Mouse (Mus musculus) bone marrow macrophage, adult 2 months (primary cell): Measurements from ENCODE around the gene Rbbp5. TPM values are rescaled to one million over a fixed set of nuclear protein-coding genes. Genes with fewer than 3 reads are reported as not detected.
A peak's percentile ranks its signal among the peaks of the same experiment; 100 is the strongest.
"Not testable (repeated sequence)": the region's sequence is repeated elsewhere in the genome, so short reads cannot be mapped to it uniquely, and the experiment has no call there.

ENCODE experiments used
- H3K27ac ChIP-seq: 2 replicates; pipeline ENCODE4 v1.5.1; 2012; ENCODE audit warnings: low read depth, low read length; ENCODE audit not compliant: insufficient read depth
- H3K4me1 ChIP-seq: 2 replicates; pipeline ENCODE4 v1.6.1; 2012; ENCODE audit warnings: low read length; ENCODE audit not compliant: control insufficient read depth, insufficient read depth
- H3K4me3 ChIP-seq: 2 replicates; pipeline ENCODE4 v1.5.1; 2012; ENCODE audit warnings: mild to moderate bottlenecking, low read length, moderate library complexity; ENCODE audit not compliant: insufficient read depth
- CTCF ChIP-seq: IDR thresholded peaks from 2 replicates; pipeline ENCODE4 v1.5.1; 2012; ENCODE audit warnings: low read depth, mild to moderate bottlenecking, low read length, moderate library complexity
- POLR2A ChIP-seq: IDR thresholded peaks from 2 replicates; pipeline ENCODE4 v1.6.1; 2012; ENCODE audit warnings: mild to moderate bottlenecking, low read depth, low read length, borderline replicate concordance
- polyA plus RNA-seq: library from polyadenylated mRNA; stranded (reverse); fragments of >200 nt; gene quantifications from 2 replicates; pipeline ENCODE4 v1.2.4, GENCODE M21; 2012; ENCODE audit not compliant: missing spikeins, insufficient read depth, insufficient read length

Rbbp5 gene
- polyA plus RNA-seq, 1 experiment = 45.1 TPM

DNA sequence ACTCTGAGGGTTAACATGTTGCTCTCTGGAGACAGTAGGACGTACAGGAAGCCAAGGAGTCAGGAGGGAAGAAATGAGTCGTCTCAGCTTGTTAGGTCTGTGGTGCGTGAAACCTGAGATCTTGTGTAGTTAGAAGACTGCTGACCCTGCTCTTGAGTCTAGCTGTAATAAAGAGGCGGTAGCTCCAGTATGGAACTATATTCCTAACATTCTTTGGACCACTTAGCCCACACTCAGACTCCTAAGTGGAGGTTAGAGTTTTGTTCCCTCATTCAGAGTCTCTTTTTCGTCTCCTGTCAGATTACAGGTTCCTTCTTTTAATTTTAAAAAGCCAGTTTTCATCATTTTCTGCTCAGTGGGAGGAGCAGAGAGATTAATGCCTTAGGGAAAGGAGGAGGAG, 12.5 kb upstream of the Rbbp5 start:
- H3K4me1 ChIP-seq = peaks cover 16% of the 10 kb centered on the region
- no peak for TF ChIP-seq POLR2A
- no peak for TF ChIP-seq CTCF
- no peak overlapping the region for H3K27ac ChIP-seq
- no peak overlapping the region for H3K4me3 ChIP-seq

DNA sequence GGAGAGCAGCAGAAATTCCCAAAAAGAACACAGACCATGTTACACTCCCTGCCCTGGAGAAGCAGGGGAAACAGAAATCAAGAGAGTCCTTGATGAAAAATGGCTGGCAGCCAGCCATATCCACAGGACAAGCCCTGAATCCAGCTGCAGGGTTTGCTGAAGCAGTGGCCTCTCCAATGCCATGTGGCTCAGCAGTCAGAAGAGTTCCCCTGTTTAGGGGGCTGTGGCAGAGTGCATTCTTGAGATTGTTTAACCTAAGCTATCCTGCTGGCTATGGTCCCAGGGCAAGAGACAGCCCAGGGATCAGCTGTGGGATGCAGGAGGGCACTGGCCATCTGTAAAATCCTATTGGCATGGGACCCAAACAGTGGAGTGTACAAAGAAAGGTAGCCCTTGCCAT, 8.2 kb upstream of the Rbbp5 start:
- Histone ChIP-seq H3K4me1 (peaks cover 26% of the 10 kb centered on the region), H3K27ac (no peak overlapping the region), H3K4me3 (no peak overlapping the region)
- no peak for TF ChIP-seq POLR2A
- TF ChIP-seq CTCF = no peak

GRCm38 (mm10) chr1:132469519-132469918, 7.6 kb upstream of the Rbbp5 start:
- no peak for TF ChIP-seq POLR2A
- Histone ChIP-seq H3K27ac (no peak overlapping the region), H3K4me1 (peaks cover 26% of the 10 kb centered on the region)

GRCm38 (mm10) chr1:132470031-132470430, 7.1 kb upstream of the Rbbp5 start:
- H3K4me1 ChIP-seq = peaks cover 26% of the 10 kb centered on the region
- not testable (repeated sequence) for H3K4me3 ChIP-seq, H3K27ac ChIP-seq

More at GRCm38 (mm10) chr1:132469519-132469918, 7.6 kb upstream of the Rbbp5 start:
- no peak overlapping the region for H3K4me3 ChIP-seq

DNA sequence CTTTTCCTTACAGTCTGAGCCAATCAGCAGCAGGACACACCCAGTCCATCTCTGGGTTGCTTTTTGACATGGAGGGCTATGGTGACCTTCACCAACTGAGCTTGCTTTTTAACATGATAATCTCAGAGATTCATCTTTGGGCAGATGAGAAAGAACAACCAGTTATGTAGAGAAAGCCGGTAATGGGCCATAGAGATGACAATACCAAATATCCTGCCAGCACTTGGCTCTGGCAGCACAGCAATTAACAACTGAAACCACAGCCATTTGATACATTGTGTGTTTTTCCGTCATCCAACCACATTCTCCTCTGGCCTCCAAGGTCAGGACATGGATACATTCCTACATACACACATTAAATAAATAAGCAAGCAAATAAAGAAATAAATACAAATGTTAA, 6.1 kb upstream of the Rbbp5 start:
- no peak overlapping the region for H3K4me3 ChIP-seq
- peaks cover 31% of the 10 kb centered on the region for H3K4me1 ChIP-seq
- TF ChIP-seq POLR2A (no peak), CTCF (no peak)
- H3K27ac ChIP-seq = no peak overlapping the region

DNA sequence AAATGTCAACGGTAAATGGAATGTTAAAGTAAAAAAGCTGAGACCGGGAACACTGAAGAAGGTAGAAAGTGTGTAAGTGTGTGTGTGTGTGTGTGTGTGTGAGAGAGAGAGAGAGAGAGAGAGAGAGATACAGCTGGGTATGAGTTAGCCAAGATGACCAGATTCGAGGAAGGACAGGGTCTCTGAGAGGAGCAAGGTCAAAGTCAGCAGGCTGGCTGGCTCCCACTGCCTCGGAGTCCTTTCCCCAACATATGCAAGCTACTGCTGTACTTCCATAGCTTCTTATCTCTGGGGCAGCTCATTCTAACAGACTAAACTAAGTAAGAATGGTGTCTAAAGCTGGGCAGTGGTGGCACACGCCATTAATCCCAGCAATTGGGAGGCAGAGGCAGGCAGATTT, 5.7 kb upstream of the Rbbp5 start:
- no peak for TF ChIP-seq POLR2A
- TF ChIP-seq CTCF = no peak
- H3K4me1 ChIP-seq = peaks cover 31% of the 10 kb centered on the region
- no peak overlapping the region for H3K27ac ChIP-seq
- no peak overlapping the region for H3K4me3 ChIP-seq

- Histone ChIP-seq H3K4me1 (peaks cover 28% of the 10 kb centered on the region), H3K27ac (no peak overlapping the region), H3K4me3 (no peak overlapping the region)
- TF ChIP-seq POLR2A = no peak
Measured at GRCm38 (mm10) chr1:132472537-132472936, 4.6 kb upstream of the Rbbp5 start.

DNA sequence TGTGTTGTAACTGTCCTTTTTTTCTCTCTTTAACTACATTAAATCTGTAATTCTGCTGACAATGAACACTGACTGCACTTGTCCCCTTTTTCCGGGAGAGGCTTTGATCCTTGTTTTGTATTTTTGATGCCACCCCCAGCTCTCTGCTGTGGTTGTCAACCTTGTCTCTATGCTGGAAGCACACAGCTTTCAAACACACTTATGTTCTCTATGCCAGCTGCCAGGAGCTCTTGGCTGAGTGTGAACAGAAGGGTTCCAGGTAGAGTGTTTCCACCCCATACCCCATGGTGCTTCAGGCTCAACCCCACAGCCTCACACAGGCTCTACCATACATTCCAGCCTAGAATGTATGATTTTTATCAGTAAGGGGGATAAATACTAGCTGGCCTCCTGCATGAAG, 2.7 kb upstream of the Rbbp5 start:
- Histone ChIP-seq H3K4me3 (no peak overlapping the region), H3K4me1 (peaks cover 22% of the 10 kb centered on the region), H3K27ac (no peak overlapping the region)
- no peak for TF ChIP-seq CTCF
- TF ChIP-seq POLR2A = no peak

DNA sequence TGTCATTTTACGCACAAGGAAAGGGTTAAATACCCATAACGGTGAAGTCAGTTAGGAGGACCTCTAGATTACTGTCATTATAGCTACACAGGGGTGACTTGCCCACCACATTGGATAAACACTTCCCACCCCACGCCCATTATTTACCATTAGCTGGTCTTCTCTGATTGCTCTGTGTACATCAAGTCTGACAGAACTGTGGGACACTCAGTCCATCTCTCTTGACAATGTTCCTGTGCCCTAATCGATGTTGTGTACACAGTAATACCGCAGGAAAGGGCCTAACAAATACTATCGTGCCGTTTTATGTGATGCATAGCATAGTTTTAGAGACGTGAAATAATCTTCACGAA, 614 bp upstream of the Rbbp5 start:
- Histone ChIP-seq H3K4me1 (peaks cover 15% of the 10 kb centered on the region), H3K27ac (peak overlapping the region; percentile 23), H3K4me3 (peak overlapping the region; percentile 98)
- TF ChIP-seq CTCF = no peak

- TF ChIP-seq POLR2A (no peak), CTCF (no peak)
- Histone ChIP-seq H3K27ac (no peak overlapping the region), H3K4me3 (no peak overlapping the region), H3K4me1 (peaks cover 15% of the 10 kb centered on the region)
Measured at GRCm38 (mm10) chr1:132479438-132479837, 2.3 kb downstream of the Rbbp5 start.

GRCm38 (mm10) chr1:132481619-132482018, 4.5 kb downstream of the Rbbp5 start:
- Histone ChIP-seq H3K4me3 (no peak overlapping the region), H3K4me1 (peaks cover 10% of the 10 kb centered on the region), H3K27ac (no peak overlapping the region)
- no peak for TF ChIP-seq POLR2A
- TF ChIP-seq CTCF = no peak
